1 mouse cellular context compared by ENCODE assay signal in genomic region chr11:77982441-77982905, GRCm38 (mm10).
TF ChIP-seq lines count a peak whose summit lies in the region.

Gene Phf12, plus strand, starts transcription at chr11:77982754.

TF ChIP-seq in CH12.LX, 34 proteins besides CTCF, POLR2A, EP300 and RAD21 (continued from another document):
- peak; percentile 87 for TF ChIP-seq NRF1 (IDR thresholded peaks at IDR 0.05; ENCODE audit: low read depth, low read length)
- TF ChIP-seq JUND (conservative IDR thresholded peaks at IDR 0.05; ENCODE audit: low read depth, low read length): no peak
- no peak for TF ChIP-seq ETS1 (conservative IDR thresholded peaks at IDR 0.05; ENCODE audit: low read depth, low read length)
- TF ChIP-seq MAFK (IDR thresholded peaks at IDR 0.05; ENCODE audit: insufficient replicate concordance, low read length): no peak
- TF ChIP-seq ZNF384 (IDR thresholded peaks at IDR 0.05; ENCODE audit: low read depth, low read length): no peak
- no peak for TF ChIP-seq ZKSCAN1 (IDR thresholded peaks at IDR 0.05; ENCODE audit: borderline replicate concordance, low read depth, low read length)
- TF ChIP-seq SMC3 (IDR thresholded peaks at IDR 0.05; ENCODE audit: low read depth, low read length): no peak
- TF ChIP-seq E2F4 (IDR thresholded peaks at IDR 0.05; ENCODE audit: insufficient replicate concordance, low read depth, low read length): 0 out of 2 replicates have a peak, but pooled peaks have one; percentile 51
- TF ChIP-seq MAX (IDR thresholded peaks at IDR 0.05; ENCODE audit: low read length): peak; percentile 22; the same call in 1 of the 2 replicates
- no peak for TF ChIP-seq BHLHE40 (IDR thresholded peaks at IDR 0.05; ENCODE audit: low read depth, low read length)
- no peak; the same call in 1 of the 2 replicates for TF ChIP-seq TBP (conservative IDR thresholded peaks at IDR 0.05; ENCODE audit: low read depth, low read length)
- TF ChIP-seq USF2 (conservative IDR thresholded peaks at IDR 0.05; ENCODE audit: low read depth, low read length): no peak
